Mouse (Mus musculus): ENCODE data around the gene Zdhhc16. TPM values are rescaled to one million over a fixed set of nuclear protein-coding genes. Genes with fewer than 3 reads are reported as not detected.

Zdhhc16 gene
- polyA plus RNA-seq, 1 experiment from 2014 or later = 87.2 TPM

GRCm38 (mm10) chr19:41915294-41915693 lies 18.0 kb upstream of the Zdhhc16 start:
- Histone ChIP-seq H3K9me3 (replicated peaks) (no peaks in the 10 kb centered on the region), H3K9ac (no peak overlapping the region), H3K4me1 (peaks cover 25% of the 10 kb centered on the region), H3K27ac (replicated peaks) (no peak overlapping the region), H3K27me3 (no peaks in the 10 kb centered on the region), H3K36me3 (peaks cover 34% of the 10 kb centered on the region), H3K4me3 (replicated peaks) (no peak overlapping the region), H3K4me2 (replicated peaks) (no peak overlapping the region)
- ATAC-seq (ENCODE audit: insufficient number of reproducible peaks, low FRiP score, low TSS enrichment, low read depth) = no peak
- WGBS = 82% methylated on average over 3 of the region's 3 CpGs

- H3K9me3 ChIP-seq (replicated peaks) = no peaks in the 10 kb centered on the region
- ATAC-seq (ENCODE audit: insufficient number of reproducible peaks, low FRiP score, low TSS enrichment, low read depth) = no peak
- peaks cover 42% of the 10 kb centered on the region for H3K36me3 ChIP-seq
These were observed 16.4 kb upstream of the Zdhhc16 start for GRCm38 (mm10) chr19:41916853-41917252.

GRCm38 (mm10) chr19:41919471-41919870 lies 13.8 kb upstream of the Zdhhc16 start:
- 73% methylated on average over 4 of the region's 4 CpGs for WGBS
- H3K9ac ChIP-seq = no peak overlapping the region
- no peaks in the 10 kb centered on the region for H3K27me3 ChIP-seq
- H3K9me3 ChIP-seq (replicated peaks) = no peaks in the 10 kb centered on the region
- no peak overlapping the region for H3K4me2 ChIP-seq (replicated peaks)
- peaks cover 66% of the 10 kb centered on the region for H3K36me3 ChIP-seq
- no peak overlapping the region for H3K27ac ChIP-seq (replicated peaks)
- H3K4me1 ChIP-seq = peaks cover 6% of the 10 kb centered on the region
- no peak overlapping the region for H3K4me3 ChIP-seq (replicated peaks)
- no peak for ATAC-seq (ENCODE audit: insufficient number of reproducible peaks, low FRiP score, low TSS enrichment, low read depth)

More at GRCm38 (mm10) chr19:41916853-41917252, 16.4 kb upstream of the Zdhhc16 start:
- no peak overlapping the region for H3K4me3 ChIP-seq (replicated peaks)
- WGBS = 81% methylated on average over 4 of the region's 4 CpGs
- H3K27ac ChIP-seq (replicated peaks) = no peak overlapping the region
- no peaks in the 10 kb centered on the region for H3K27me3 ChIP-seq
- no peak overlapping the region for H3K9ac ChIP-seq
- no peak overlapping the region for H3K4me2 ChIP-seq (replicated peaks)
- H3K4me1 ChIP-seq = peaks cover 25% of the 10 kb centered on the region

- 71% methylated on average over 5 of the region's 5 CpGs for WGBS
- Histone ChIP-seq H3K4me1 (no peaks in the 10 kb centered on the region), H3K27ac (replicated peaks) (no peak overlapping the region), H3K9ac (no peak overlapping the region), H3K36me3 (peaks cover 71% of the 10 kb centered on the region), H3K4me2 (replicated peaks) (no peak overlapping the region), H3K4me3 (replicated peaks) (no peak overlapping the region), H3K27me3 (no peaks in the 10 kb centered on the region), H3K9me3 (replicated peaks) (no peaks in the 10 kb centered on the region)
- no peak for ATAC-seq (ENCODE audit: insufficient number of reproducible peaks, low FRiP score, low TSS enrichment, low read depth)
These were observed 12.7 kb upstream of the Zdhhc16 start for GRCm38 (mm10) chr19:41920412-41921067.

GRCm38 (mm10) chr19:41932686-41933085 lies 594 bp upstream of the Zdhhc16 start:
- H3K36me3 ChIP-seq = peaks cover 32% of the 10 kb centered on the region
- peaks cover 19% of the 10 kb centered on the region for H3K4me1 ChIP-seq
- H3K4me2 ChIP-seq (replicated peaks) = peak overlapping the region; percentile 86
- ATAC-seq (ENCODE audit: insufficient number of reproducible peaks, low FRiP score, low TSS enrichment, low read depth) = no peak
- peak overlapping the region; percentile 41 for H3K9ac ChIP-seq
- under 1% methylated on average over 28 of the region's 28 CpGs for WGBS
- H3K4me3 ChIP-seq (replicated peaks) = peak overlapping the region; percentile 64
- no peaks in the 10 kb centered on the region for H3K9me3 ChIP-seq (replicated peaks)
- no peaks in the 10 kb centered on the region for H3K27me3 ChIP-seq
- peak overlapping the region; percentile 68; the same call in 1 of the 2 replicates for H3K27ac ChIP-seq (replicated peaks)

GRCm38 (mm10) chr19:41934124-41934523 lies 844 bp downstream of the Zdhhc16 start:
- H3K4me2 ChIP-seq (replicated peaks) = peak overlapping the region; percentile 86
- no peak overlapping the region for H3K27ac ChIP-seq (replicated peaks)
- peaks cover 35% of the 10 kb centered on the region for H3K36me3 ChIP-seq
- no peak for ATAC-seq (ENCODE audit: insufficient number of reproducible peaks, low FRiP score, low TSS enrichment, low read depth)
- 35% methylated on average over 6 of the region's 6 CpGs for WGBS
- peaks cover 19% of the 10 kb centered on the region for H3K4me1 ChIP-seq
- H3K9me3 ChIP-seq (replicated peaks) = no peaks in the 10 kb centered on the region
- peak overlapping the region; percentile 66 for H3K9ac ChIP-seq
- H3K4me3 ChIP-seq (replicated peaks) = peak overlapping the region; percentile 64
- no peaks in the 10 kb centered on the region for H3K27me3 ChIP-seq

GRCm38 (mm10) chr19:41935921-41936320 lies 2.6 kb downstream of the Zdhhc16 start:
- Histone ChIP-seq H3K36me3 (peaks cover 40% of the 10 kb centered on the region), H3K27ac (replicated peaks) (no peak overlapping the region), H3K9me3 (replicated peaks) (no peaks in the 10 kb centered on the region), H3K27me3 (no peaks in the 10 kb centered on the region), H3K4me1 (peaks cover 19% of the 10 kb centered on the region), H3K4me3 (replicated peaks) (no peak overlapping the region), H3K4me2 (replicated peaks) (no peak overlapping the region), H3K9ac (no peak overlapping the region)
- 94% methylated on average over 1 of the region's 1 CpGs for WGBS
- no peak for ATAC-seq (ENCODE audit: insufficient number of reproducible peaks, low FRiP score, low TSS enrichment, low read depth)

GRCm38 (mm10) chr19:41938539-41938938 lies 5.3 kb downstream of the Zdhhc16 start:
- no peak overlapping the region for H3K4me2 ChIP-seq (replicated peaks)
- H3K27ac ChIP-seq (replicated peaks) = no peak overlapping the region
- H3K36me3 ChIP-seq = peaks cover 62% of the 10 kb centered on the region
- no peak overlapping the region for H3K9ac ChIP-seq
- 91% methylated on average over 5 of the region's 5 CpGs for WGBS
- no peaks in the 10 kb centered on the region for H3K9me3 ChIP-seq (replicated peaks)
- peaks cover 10% of the 10 kb centered on the region for H3K4me1 ChIP-seq
- no peak overlapping the region for H3K4me3 ChIP-seq (replicated peaks)
- no peaks in the 10 kb centered on the region for H3K27me3 ChIP-seq
- no peak for ATAC-seq (ENCODE audit: insufficient number of reproducible peaks, low FRiP score, low TSS enrichment, low read depth)

- no peaks in the 10 kb centered on the region for H3K4me1 ChIP-seq
- H3K36me3 ChIP-seq = peaks cover 94% of the 10 kb centered on the region
- H3K27me3 ChIP-seq = no peaks in the 10 kb centered on the region
- no peak overlapping the region for H3K9ac ChIP-seq
- ATAC-seq (ENCODE audit: insufficient number of reproducible peaks, low FRiP score, low TSS enrichment, low read depth) = no peak
- no peaks in the 10 kb centered on the region for H3K9me3 ChIP-seq (replicated peaks)
- H3K27ac ChIP-seq (replicated peaks) = no peak overlapping the region
- no peak overlapping the region for H3K4me2 ChIP-seq (replicated peaks)
- no peak overlapping the region for H3K4me3 ChIP-seq (replicated peaks)
- 81% methylated on average over 7 of the region's 7 CpGs for WGBS
These were observed 10.6 kb downstream of the Zdhhc16 start for GRCm38 (mm10) chr19:41943841-41944240.

GRCm38 (mm10) chr19:41952287-41952686 lies 19.0 kb downstream of the Zdhhc16 start:
- Histone ChIP-seq H3K27ac (replicated peaks) (no peak overlapping the region), H3K4me3 (replicated peaks) (no peak overlapping the region), H3K27me3 (no peaks in the 10 kb centered on the region), H3K9me3 (replicated peaks) (no peaks in the 10 kb centered on the region), H3K4me2 (replicated peaks) (no peak overlapping the region), H3K4me1 (no peaks in the 10 kb centered on the region), H3K36me3 (peaks cover 97% of the 10 kb centered on the region), H3K9ac (no peak overlapping the region)
- 67% methylated on average over 4 of the region's 4 CpGs for WGBS
- ATAC-seq (ENCODE audit: insufficient number of reproducible peaks, low FRiP score, low TSS enrichment, low read depth) = no peak

GRCm38 (mm10) chr19:41953574-41953973 lies 20.3 kb downstream of the Zdhhc16 start:
- H3K9ac ChIP-seq = no peak overlapping the region
- WGBS = 90% methylated on average over 3 of the region's 3 CpGs
- H3K9me3 ChIP-seq (replicated peaks) = no peaks in the 10 kb centered on the region
- no peak overlapping the region; the same call in 1 of the 2 replicates for H3K27ac ChIP-seq (replicated peaks)
- H3K4me2 ChIP-seq (replicated peaks) = no peak overlapping the region
- no peaks in the 10 kb centered on the region for H3K4me1 ChIP-seq
- peaks cover 97% of the 10 kb centered on the region for H3K36me3 ChIP-seq
- H3K4me3 ChIP-seq (replicated peaks) = no peak overlapping the region
- H3K27me3 ChIP-seq = no peaks in the 10 kb centered on the region
- no peak for ATAC-seq (ENCODE audit: insufficient number of reproducible peaks, low FRiP score, low TSS enrichment, low read depth)

- Histone ChIP-seq H3K4me3 (replicated peaks) (no peak overlapping the region), H3K27ac (replicated peaks) (no peak overlapping the region), H3K4me1 (peaks cover 14% of the 10 kb centered on the region), H3K9me3 (replicated peaks) (no peaks in the 10 kb centered on the region), H3K4me2 (replicated peaks) (no peak overlapping the region), H3K9ac (no peak overlapping the region), H3K27me3 (no peaks in the 10 kb centered on the region), H3K36me3 (peaks cover 36% of the 10 kb centered on the region)
- ATAC-seq (ENCODE audit: insufficient number of reproducible peaks, low FRiP score, low TSS enrichment, low read depth) = no peak
- 90% methylated on average over 7 of the region's 7 CpGs for WGBS
These were observed 36.3 kb downstream of the Zdhhc16 start for GRCm38 (mm10) chr19:41969618-41970017.
